Mouse (Mus musculus): ENCODE results near the gene 1110008P14Rik.

GRCm38 (mm10) chr2:32420066-32420608, 38.4 kb upstream of the 1110008P14Rik start:
- TF ChIP-seq POLR2A (IDR thresholded peaks at IDR 0.05; ENCODE audit: low read depth, low read length) (no peak), SMC3 (IDR thresholded peaks at IDR 0.05; ENCODE audit: low read depth, low read length) (no peak), ELF1 (IDR thresholded peaks at IDR 0.05; ENCODE audit: low read depth, low read length) (no peak), ZC3H11A (IDR thresholded peaks at IDR 0.05; ENCODE audit: low read depth, low read length) (no peak), RCOR1 (conservative IDR thresholded peaks at IDR 0.05; ENCODE audit: low read depth, low read length) (no peak)

All from CH12.LX (cell line).